Mouse (Mus musculus): Measurements from ENCODE around the gene Mmp2. TPM values are rescaled to one million over a fixed set of nuclear protein-coding genes. Genes with fewer than 3 reads are reported as not detected.

Mmp2 gene
- total RNA-seq, 4 experiments from 2014 or later: 19.7 to 42.4 (median 25.2) TPM

- no peak for DNase-seq (ENCODE audit: low spot score in 2 of 2)
Observed at GRCm38 (mm10) chr8:92895053-92895452, 68.0 kb downstream of the Mmp2 start.

GRCm38 (mm10) chr8:92896056-92896455 is 69.0 kb downstream of the Mmp2 start:
- DNase-seq (ENCODE audit: low spot score in 2 of 2): no peak

DNA sequence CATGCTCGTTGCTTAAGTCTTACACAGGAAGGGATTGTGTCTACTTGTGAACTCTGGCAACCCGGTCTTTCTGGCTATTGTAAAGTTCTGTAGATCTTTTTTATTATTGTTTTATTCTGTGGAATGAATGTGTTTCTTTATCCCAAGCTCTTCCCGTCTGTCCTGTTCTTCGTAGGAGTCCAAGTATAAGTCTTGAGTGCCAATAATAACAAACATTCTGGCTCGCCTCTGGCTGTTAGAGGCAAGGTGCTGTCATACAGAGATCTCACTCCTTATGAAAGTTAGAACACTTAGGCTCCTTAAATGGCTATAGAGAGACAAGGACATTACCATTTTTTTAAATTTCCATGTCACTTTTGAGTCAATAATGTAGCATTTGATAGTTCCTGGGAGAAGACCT is 69.5 kb downstream of the Mmp2 start:
- DNase-seq (ENCODE audit: low spot score in 2 of 2): no peak

DNA sequence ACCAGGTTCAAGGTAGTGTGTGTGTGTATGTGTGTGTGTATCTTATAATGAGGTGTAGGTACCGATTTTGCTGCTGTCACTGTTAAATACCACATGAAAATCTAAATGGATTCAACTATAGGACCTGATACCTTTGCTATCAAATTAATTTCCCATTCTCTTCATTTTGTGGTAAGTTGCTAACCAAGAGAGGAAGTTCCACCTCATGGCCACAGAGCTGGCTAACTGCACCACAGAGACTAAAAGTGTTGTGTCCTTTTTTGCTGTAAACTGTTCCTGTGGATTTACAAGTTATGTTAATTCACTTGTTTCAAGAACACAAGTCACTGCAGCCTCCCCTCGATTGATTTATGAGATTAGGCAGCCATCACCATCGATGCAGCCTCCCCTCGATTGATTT is 70.7 kb downstream of the Mmp2 start:
- DNase-seq (ENCODE audit: low spot score in 2 of 2): no peak

GRCm38 (mm10) chr8:92899590-92899989 is 72.5 kb downstream of the Mmp2 start:
- no peak for DNase-seq (ENCODE audit: low spot score in 2 of 2)

GRCm38 (mm10) chr8:92901107-92901506 is 74.0 kb downstream of the Mmp2 start, which contains the start of gene Capns2:
Gene Capns2 (plus strand): TSS chr8:92901407.
- no peak for DNase-seq (ENCODE audit: low spot score in 2 of 2)

DNA sequence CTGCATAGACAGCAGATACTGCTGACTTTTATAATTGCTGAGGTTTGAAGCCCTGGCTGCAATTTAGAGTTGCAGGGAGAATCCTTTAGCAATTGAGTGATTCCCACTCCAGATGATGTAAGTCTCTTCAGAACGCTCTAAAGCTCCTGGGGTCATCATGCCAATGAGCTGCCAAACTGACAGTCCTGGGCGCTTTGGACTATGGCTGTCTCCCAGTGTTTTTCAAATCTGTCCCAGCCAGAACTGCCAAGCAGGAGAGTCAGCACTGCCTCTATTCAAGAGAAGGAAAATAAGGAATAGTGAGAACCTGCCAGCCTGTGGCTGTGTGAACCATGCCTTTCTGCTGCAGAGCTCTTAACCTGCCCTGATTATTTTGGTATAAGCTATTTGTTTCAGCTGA is 75.9 kb downstream of the Mmp2 start:
- DNase-seq (ENCODE audit: low spot score in 2 of 2): no peak

Other genes starting within 250 kb of the Mmp2 start
- gene Irx6, start 153.0 kb upstream of the Mmp2 start, total RNA-seq (2022): not detected
- gene Lpcat2, start 28.0 kb downstream of the Mmp2 start, total RNA-seq (2022): under 1 TPM; 0.13 to 0.60 (median 0.23) TPM
- gene Capns2, start 74.1 kb downstream of the Mmp2 start, total RNA-seq (2022): not detected
- under 1 TPM; 0.29 to 0.54 (median 0.30) TPM for gene Slc6a2, start 132.8 kb downstream of the Mmp2 start, total RNA-seq (2022)
- gene Ces1a, start 220.9 kb downstream of the Mmp2 start, total RNA-seq (2022): not detected

Measured in gastrocnemius, adult 8-10 months (tissue).